Mouse (Mus musculus): Measurements from ENCODE around the gene Plgrkt.

Plgrkt gene

GRCm38 (mm10) chr19:29354895-29355877, 12.0 kb downstream of the Plgrkt start:
- DNase-seq (ENCODE audit: low read depth, low spot score), result peak; percentile 94

GRCm38 (mm10) chr19:29350991-29351390, 16.2 kb downstream of the Plgrkt start:
- no peak for DNase-seq (ENCODE audit: low read depth, low spot score)

- no peak for DNase-seq (ENCODE audit: low read depth, low spot score)
These were observed 21.6 kb downstream of the Plgrkt start for GRCm38 (mm10) chr19:29345636-29346035.

GRCm38 (mm10) chr19:29344868-29345267, 22.3 kb downstream of the Plgrkt start:
- DNase-seq (ENCODE audit: low read depth, low spot score), result no peak

- DNase-seq (ENCODE audit: low read depth, low spot score), result no peak
These were observed 24.9 kb downstream of the Plgrkt start for GRCm38 (mm10) chr19:29342281-29342680.

GRCm38 (mm10) chr19:29341029-29341428, 26.2 kb downstream of the Plgrkt start:
- DNase-seq (ENCODE audit: low read depth, low spot score), result no peak

- DNase-seq (ENCODE audit: low read depth, low spot score), result peak; percentile 32
These were observed 30.6 kb downstream of the Plgrkt start for GRCm38 (mm10) chr19:29336624-29337023.

- DNase-seq (ENCODE audit: low read depth, low spot score), result no peak
These were observed 33.0 kb downstream of the Plgrkt start, which contains the start of gene Rln1 for GRCm38 (mm10) chr19:29334068-29334745. TSS of gene Rln1 (minus strand) at chr19:29334670.

GRCm38 (mm10) chr19:29326822-29327552, 40.2 kb downstream of the Plgrkt start:
- no peak for DNase-seq (ENCODE audit: low read depth, low spot score)

- DNase-seq (ENCODE audit: low read depth, low spot score), result no peak
These were observed 40.8 kb downstream of the Plgrkt start for GRCm38 (mm10) chr19:29326396-29326795.

GRCm38 (mm10) chr19:29325852-29326180, 41.4 kb downstream of the Plgrkt start:
- no peak for DNase-seq (ENCODE audit: low read depth, low spot score)

GRCm38 (mm10) chr19:29325053-29325851, 41.9 kb downstream of the Plgrkt start, which contains the start of gene Insl6:
TSS of gene Insl6 (minus strand) at chr19:29325356.
- DNase-seq (ENCODE audit: low read depth, low spot score), result peak; percentile 85

GRCm38 (mm10) chr19:29323416-29324049, 43.7 kb downstream of the Plgrkt start:
- peak; percentile 62 for DNase-seq (ENCODE audit: low read depth, low spot score)

- DNase-seq (ENCODE audit: low read depth, low spot score), result no peak
These were observed 54.5 kb downstream of the Plgrkt start for GRCm38 (mm10) chr19:29312661-29313060.

GRCm38 (mm10) chr19:29311791-29312190, 55.4 kb downstream of the Plgrkt start:
- DNase-seq (ENCODE audit: low read depth, low spot score), result no peak

GRCm38 (mm10) chr19:29308832-29309231, 58.4 kb downstream of the Plgrkt start:
- peak; percentile 20 for DNase-seq (ENCODE audit: low read depth, low spot score)

- no peak for DNase-seq (ENCODE audit: low read depth, low spot score)
These were observed 65.1 kb downstream of the Plgrkt start for GRCm38 (mm10) chr19:29302119-29302518.

- no peak for DNase-seq (ENCODE audit: low read depth, low spot score)
These were observed 66.3 kb downstream of the Plgrkt start for GRCm38 (mm10) chr19:29300919-29301318.

Measured in CD4-positive, CD25-positive, alpha-beta regulatory T cell, adult 2 months (primary cell).